Mouse (Mus musculus): ENCODE data around the gene Col9a1.

Gene Col9a1

GRCm38 (mm10) chr1:24177224-24177851 is at the start of gene Col9a1:
Gene Col9a1 (plus strand): TSS chr1:24177610.
- DNase-seq (ENCODE audit: low read depth, low spot score), result no peak

DNA sequence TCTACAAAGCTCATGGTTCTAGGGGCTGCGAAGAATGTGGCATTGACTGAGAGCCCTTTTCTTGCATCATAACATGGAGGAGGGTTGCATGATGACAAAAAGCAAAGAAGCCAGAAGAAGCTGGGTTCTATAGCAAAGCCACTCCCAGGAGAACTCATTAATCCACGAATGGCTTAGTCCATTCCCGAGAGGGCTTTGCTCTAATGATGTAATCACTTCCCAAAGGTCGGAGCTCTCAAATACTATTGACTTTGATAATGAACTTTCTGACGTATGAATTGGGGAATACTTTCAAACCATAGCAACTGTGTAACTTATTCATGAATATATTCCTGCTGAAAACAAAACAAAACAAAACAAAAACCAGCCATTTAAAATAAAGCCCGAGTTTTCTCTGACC is 49.5 kb upstream of the Col9a1 start:
- no peak for DNase-seq (ENCODE audit: low read depth, low spot score)

- no peak for DNase-seq (ENCODE audit: low read depth, low spot score)
Observed at GRCm38 (mm10) chr1:24133853-24134252, 43.6 kb upstream of the Col9a1 start.

- peak; percentile 76 for DNase-seq (ENCODE audit: low read depth, low spot score)
Observed at GRCm38 (mm10) chr1:24134792-24135191, 42.6 kb upstream of the Col9a1 start.

GRCm38 (mm10) chr1:24137133-24137532 is 40.3 kb upstream of the Col9a1 start:
- peak; percentile 85 for DNase-seq (ENCODE audit: low read depth, low spot score)

- DNase-seq (ENCODE audit: low read depth, low spot score), result no peak
Observed at GRCm38 (mm10) chr1:24140555-24140954, 36.9 kb upstream of the Col9a1 start.

DNA sequence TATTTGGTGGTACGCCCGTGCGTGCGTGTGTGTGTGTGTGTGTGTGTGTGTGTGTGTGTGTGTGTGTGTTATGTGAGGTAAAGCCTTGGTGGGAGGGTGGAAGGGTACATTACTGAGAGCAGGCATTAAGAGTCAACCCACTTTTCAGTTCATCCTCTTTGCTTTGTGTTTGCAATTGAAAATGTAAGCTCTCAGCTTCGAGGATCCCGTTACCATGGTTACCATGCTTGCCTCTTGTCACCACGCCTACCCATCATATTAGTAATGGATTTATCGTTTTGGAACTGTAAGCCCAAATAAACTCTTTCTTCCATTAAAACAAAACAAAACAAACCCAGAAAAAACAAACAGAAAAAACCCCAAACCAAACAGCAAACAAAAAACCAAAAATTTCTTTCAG is 33.9 kb upstream of the Col9a1 start:
- peak; percentile 33 for DNase-seq (ENCODE audit: low read depth, low spot score)

DNA sequence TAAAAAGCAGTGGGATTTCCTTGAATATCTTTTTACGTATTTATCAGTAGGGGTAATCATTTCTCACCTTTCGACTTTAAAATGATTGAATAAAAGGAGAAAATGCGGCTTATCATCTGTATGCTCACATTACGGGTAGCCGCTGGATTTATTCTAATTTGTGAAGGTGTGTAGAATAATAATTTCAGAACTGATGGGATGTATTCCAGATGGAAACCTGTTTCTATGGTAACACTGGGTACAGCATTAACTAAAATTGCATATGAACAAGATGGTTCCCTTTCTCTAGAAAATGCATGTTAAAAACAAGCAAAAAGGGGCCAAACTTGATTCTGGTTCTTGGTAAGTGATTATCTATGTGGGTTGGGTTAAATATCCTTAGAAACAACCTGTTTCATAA is 19.7 kb upstream of the Col9a1 start:
- no peak for DNase-seq (ENCODE audit: low read depth, low spot score)

DNA sequence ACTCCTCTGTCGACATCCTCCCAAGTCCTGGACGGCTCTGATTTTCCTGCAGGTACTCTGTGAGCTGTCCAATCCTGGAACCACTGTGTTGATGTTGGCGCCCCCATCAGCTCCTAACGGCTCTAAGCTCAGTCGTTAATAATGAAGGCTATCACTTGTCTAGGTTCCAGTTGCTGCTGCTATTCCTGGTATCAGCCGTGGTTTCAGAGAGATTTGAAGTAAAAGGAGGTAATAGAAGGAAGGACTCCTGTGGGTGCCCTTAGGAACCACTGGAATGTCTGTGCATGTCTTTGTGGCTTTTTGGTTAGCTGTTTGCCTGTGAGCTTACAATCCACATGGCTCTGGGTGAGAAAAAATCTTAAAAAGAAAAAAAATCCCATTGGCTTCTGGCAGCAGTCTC is 8.0 kb upstream of the Col9a1 start:
- DNase-seq (ENCODE audit: low read depth, low spot score), result no peak

GRCm38 (mm10) chr1:24171205-24171866 is 6.1 kb upstream of the Col9a1 start:
- peak; percentile 91 for DNase-seq (ENCODE audit: low read depth, low spot score)

DNA sequence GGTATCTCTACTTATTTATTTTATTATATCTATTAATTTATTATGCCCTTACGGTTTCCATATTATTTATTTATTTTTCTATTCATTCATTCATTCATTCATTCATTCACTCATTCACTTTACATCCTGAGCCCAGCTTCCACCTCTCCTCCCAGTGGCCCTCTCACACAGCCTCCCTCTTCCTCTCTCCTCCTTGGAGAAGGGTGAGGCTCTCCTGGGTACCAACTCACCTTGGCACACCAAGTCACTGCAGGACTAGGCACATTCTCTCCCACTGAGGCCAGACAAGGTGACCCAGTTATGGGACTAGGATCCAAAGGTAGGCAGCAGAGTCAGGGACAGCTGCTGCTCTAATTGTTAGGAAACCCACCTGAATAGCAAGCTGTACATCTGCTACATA is 5.5 kb upstream of the Col9a1 start:
- DNase-seq (ENCODE audit: low read depth, low spot score), result no peak

DNA sequence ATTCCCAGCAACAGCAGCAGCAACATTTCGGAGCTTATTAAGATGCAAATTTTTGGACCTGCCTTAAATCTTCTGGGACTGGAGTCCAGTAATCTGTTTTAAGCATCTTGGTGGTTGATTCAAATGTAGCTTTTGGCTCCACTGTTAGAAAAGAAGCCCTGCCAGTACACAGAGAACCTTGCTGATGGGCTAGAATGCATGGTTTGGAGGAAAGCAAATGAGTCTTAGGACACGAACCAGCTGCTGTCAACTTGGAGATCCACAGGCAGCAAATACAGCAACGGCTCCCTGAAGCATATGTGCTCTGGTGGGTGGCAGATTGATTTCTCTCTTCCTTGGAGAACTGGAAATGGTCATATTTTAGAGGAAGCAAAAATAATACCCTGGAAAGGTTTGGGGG is 4.8 kb upstream of the Col9a1 start:
- peak; percentile 47 for DNase-seq (ENCODE audit: low read depth, low spot score)

GRCm38 (mm10) chr1:24175761-24176160 is 1.6 kb upstream of the Col9a1 start:
- DNase-seq (ENCODE audit: low read depth, low spot score), result peak; percentile 13

DNA sequence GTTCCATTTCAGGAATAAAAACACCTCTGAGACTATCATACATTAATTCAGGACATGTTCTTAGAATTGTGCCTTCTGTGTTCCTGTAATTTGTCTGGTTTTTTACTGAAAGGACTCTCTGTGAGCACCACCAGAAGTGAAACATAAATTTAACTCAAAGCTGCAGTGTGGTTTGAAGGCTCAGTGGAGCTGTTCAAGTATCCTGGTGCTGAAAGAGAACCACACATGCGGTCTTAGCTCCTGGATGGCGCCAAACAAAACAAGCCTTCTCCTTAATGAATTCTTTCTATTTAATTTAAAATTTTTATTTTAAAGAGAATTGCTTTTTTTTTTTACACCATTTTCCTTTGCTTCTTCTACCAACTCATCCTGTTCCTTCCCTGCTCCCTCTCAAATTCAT is 2.4 kb downstream of the Col9a1 start:
- DNase-seq (ENCODE audit: low read depth, low spot score), result no peak

DNA sequence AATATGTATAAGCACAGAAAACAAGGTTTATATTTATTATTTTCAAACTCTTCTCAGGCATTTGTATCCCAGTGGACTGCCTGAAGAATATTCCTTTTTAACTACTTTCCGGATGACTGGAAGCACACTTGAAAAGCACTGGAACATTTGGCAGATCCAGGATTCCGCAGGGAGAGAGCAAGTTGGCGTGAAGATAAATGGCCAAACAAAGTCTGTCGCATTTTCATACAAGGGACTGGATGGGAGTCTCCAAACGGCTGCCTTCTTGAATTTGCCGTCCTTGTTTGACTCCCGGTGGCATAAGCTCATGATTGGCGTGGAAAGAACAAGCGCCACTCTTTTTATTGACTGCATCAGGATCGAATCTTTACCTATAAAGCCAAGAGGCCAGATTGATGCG is 7.6 kb downstream of the Col9a1 start:
- DNase-seq (ENCODE audit: low read depth, low spot score), result peak; percentile 54

- DNase-seq (ENCODE audit: low read depth, low spot score), result peak; percentile 32
Observed at GRCm38 (mm10) chr1:24186964-24187363, 9.6 kb downstream of the Col9a1 start.

- DNase-seq (ENCODE audit: low read depth, low spot score), result no peak
Observed at GRCm38 (mm10) chr1:24191668-24192067, 14.3 kb downstream of the Col9a1 start.

DNA sequence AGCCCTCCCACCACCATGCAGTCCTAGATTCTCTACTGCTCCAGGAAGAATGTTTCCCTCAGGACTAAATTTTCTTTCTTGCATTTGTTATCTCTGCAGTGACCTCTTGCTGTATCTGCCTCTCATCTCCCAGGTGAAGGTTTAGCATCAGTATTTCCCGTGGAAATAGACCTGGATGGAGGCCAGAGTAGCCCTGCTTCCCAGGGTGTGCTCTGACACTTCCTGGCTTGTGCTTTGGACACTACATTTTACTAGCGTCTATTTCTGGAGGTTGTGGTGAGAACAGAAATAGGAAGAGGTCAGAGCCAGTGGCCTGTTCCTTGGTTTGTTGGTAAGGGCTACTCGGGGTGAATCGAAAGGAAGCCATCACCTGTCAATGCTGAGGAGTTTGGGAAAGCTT is 16.7 kb downstream of the Col9a1 start:
- peak; percentile 57 for DNase-seq (ENCODE audit: low read depth, low spot score)

GRCm38 (mm10) chr1:24195070-24195840 is 17.8 kb downstream of the Col9a1 start:
- no peak for DNase-seq (ENCODE audit: low read depth, low spot score)

GRCm38 (mm10) chr1:24195951-24196517 is 18.6 kb downstream of the Col9a1 start:
- DNase-seq (ENCODE audit: low read depth, low spot score), result no peak

DNA sequence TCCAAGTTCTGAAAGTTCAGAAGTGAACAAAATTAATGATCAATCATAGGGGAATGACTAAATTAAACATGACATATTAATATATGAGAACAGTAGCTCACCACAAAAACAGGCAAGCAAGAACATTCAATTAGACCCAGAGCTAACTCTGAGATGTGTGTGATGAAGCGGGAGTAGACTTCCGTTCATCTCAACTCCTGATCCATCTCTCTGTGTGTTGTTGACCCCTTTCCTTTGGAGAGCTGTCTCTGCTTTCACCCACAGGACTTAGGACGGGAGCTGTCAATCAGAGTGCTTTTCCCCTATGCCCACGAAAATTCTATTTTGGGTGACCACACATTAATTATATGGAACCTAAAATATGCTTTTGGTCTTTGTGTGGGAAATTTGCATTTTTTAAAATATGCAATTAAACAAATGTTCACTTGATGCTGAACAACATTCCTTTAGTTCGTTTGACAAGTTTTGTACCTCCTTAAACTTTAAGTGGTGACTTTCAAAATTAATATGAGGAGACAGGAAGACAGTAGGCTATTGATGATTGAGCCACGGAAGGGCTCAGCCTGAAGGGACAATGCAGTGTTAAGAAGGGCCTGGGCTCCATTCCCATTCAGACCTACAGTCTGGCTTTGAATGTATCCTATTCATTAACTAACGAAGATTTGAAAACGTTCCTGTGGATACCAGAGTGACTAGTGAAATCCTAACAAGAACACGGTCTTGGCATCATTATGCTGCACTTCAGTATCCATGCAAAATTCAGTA is 34.4 kb downstream of the Col9a1 start:
- no peak for DNase-seq (ENCODE audit: low read depth, low spot score)

DNA sequence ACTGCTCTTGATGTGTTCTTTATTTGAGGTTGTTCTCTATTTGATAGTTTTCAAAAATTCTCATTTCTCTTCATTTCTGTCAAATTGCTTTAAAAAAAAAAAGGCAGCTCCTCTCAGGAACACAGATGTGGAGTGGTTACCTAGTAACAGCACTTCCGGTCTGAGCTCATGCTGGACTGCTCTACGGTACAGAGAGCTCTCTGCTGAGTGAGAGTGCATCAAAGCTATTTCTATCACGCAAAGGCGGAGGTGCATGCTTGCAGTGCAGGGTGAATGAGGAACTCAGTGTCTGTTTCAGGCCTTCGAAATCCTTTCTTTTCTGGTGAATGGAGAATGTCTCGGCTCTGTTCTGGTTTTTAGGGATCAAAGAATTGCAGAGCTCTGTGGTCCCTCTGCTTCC is 41.6 kb downstream of the Col9a1 start:
- DNase-seq (ENCODE audit: low read depth, low spot score), result peak; percentile 84

Data from brain, adult 2 months (tissue).